Mouse (Mus musculus): ENCODE results near the gene Gm3233. TPM values are rescaled to one million over a fixed set of nuclear protein-coding genes. Genes with fewer than 3 reads are reported as not detected.
"Not testable (repeated sequence)": the region's sequence is repeated elsewhere in the genome, so short reads cannot be mapped to it uniquely, and the experiment has no call there.

The Gm3233 gene
- total and polyA plus RNA-seq, 3 experiments, result not detected

- TF ChIP-seq MAZ (IDR thresholded peaks at IDR 0.05; ENCODE audit: low read depth, low read length), result no peak
- TF ChIP-seq MYC (IDR thresholded peaks at IDR 0.05; ENCODE audit: low read depth, low read length), result no peak
- no peak for TF ChIP-seq JUND (IDR thresholded peaks at IDR 0.05; ENCODE audit: low read depth, low read length)
- TF ChIP-seq KAT2A (conservative IDR thresholded peaks at IDR 0.05; ENCODE audit: low read depth, low read length), result no peak
- no peak for TF ChIP-seq MAX (IDR thresholded peaks at IDR 0.05; ENCODE audit: low read length)
- TF ChIP-seq EP300 (IDR thresholded peaks at IDR 0.05; ENCODE audit: low read depth in 1 of 2, low read length in 2 of 2), result no peak
- no peak for TF ChIP-seq MXI1 (IDR thresholded peaks at IDR 0.05; ENCODE audit: low read depth, low read length)
- TF ChIP-seq SMC3 (IDR thresholded peaks at IDR 0.05; ENCODE audit: low read depth, low read length), result no peak
- TF ChIP-seq TAL1 (IDR thresholded peaks at IDR 0.05; ENCODE audit: low read length), result no peak
- no peak for TF ChIP-seq ZC3H11A (IDR thresholded peaks at IDR 0.05; ENCODE audit: low read depth, low read length)
- no peak for TF ChIP-seq NELFE (IDR thresholded peaks at IDR 0.05; ENCODE audit: low read depth, low read length)
- no peak for TF ChIP-seq GABPA (IDR thresholded peaks at IDR 0.05; ENCODE audit: low read depth, low read length)
- Histone ChIP-seq H3K27ac (ENCODE audit: control insufficient read depth, low read depth, low read length) (no peak within 1 kb of the TSS), H3K27me3 (ENCODE audit: control insufficient read depth in 1 of 2, insufficient read depth in 2 of 2, low read length in 2 of 2) (peaks cover 0 to under 1% of the 10 kb centered on the region in 2 experiments; a peak in 1 of 4 replicates), H3K9me3 (replicated peaks; ENCODE audit: insufficient read depth, low read length) (no peaks in the 10 kb centered on the region), H3K4me1 (ENCODE audit: control insufficient read depth in 1 of 2, insufficient read depth in 2 of 2, low read length in 2 of 2) (no peaks in the 10 kb centered on the region), H3K9ac (ENCODE audit: control insufficient read depth, low read depth, low read length, poor library complexity, severe bottlenecking) (no peak within 1 kb of the TSS), H3K36me3 (ENCODE audit: control insufficient read depth in 1 of 2, insufficient read depth in 2 of 2, low read length in 2 of 2) (no peaks in the 10 kb centered on the region), H3K4me3 (ENCODE audit: control insufficient read depth in 1 of 2, insufficient read depth in 1 of 2, low read depth in 2 of 2, low read length in 2 of 2) (no peak within 1 kb of the TSS), H3K79me2 (ENCODE audit: control insufficient read depth, insufficient read depth, low read length, poor library complexity) (no peaks in the 10 kb centered on the region)
- no peak for DNase-seq (ENCODE audit: low read depth, low spot score)
Observed at GRCm38 (mm10) chr10:77726186-77726585, 33.3 kb downstream of the Gm3233 start, which contains the start of gene Gm10100. Gene Gm10100, plus strand, starts transcription at chr10:77726486.

- TF ChIP-seq POLR2AphosphoS5 (IDR thresholded peaks at IDR 0.05; ENCODE audit: borderline replicate concordance, low read depth, low read length), result no peak
- peak; percentile 42 to 56 (median 42) for TF ChIP-seq CTCF (IDR thresholded peaks at IDR 0.05 in 2 of 3, conservative IDR thresholded peaks at IDR 0.05 in 1 of 3; ENCODE audit: control insufficient read depth in 1 of 3, insufficient read depth in 1 of 3, low read depth in 2 of 3, low read length in 3 of 3, poor library complexity in 1 of 3, severe bottlenecking in 1 of 3)
- no peak for TF ChIP-seq ELF1 (IDR thresholded peaks at IDR 0.05; ENCODE audit: low read depth, low read length)
- no peak for TF ChIP-seq USF2 (IDR thresholded peaks at IDR 0.05; ENCODE audit: borderline replicate concordance in 1 of 2, insufficient read depth in 1 of 2, low read depth in 1 of 2, low read length in 2 of 2)
- TF ChIP-seq MAZ (IDR thresholded peaks at IDR 0.05; ENCODE audit: low read depth, low read length), result no peak
- TF ChIP-seq SMC3 (IDR thresholded peaks at IDR 0.05; ENCODE audit: low read depth, low read length), result peak; percentile 34
- no peak for TF ChIP-seq MXI1 (IDR thresholded peaks at IDR 0.05; ENCODE audit: low read depth, low read length)
- no peak for TF ChIP-seq NELFE (IDR thresholded peaks at IDR 0.05; ENCODE audit: low read depth, low read length)
- TF ChIP-seq EP300 (IDR thresholded peaks at IDR 0.05; ENCODE audit: low read depth in 1 of 2, low read length in 2 of 2), result no peak
- no peak for TF ChIP-seq POLR2A (IDR thresholded peaks at IDR 0.05; ENCODE audit: control insufficient read depth in 1 of 2, insufficient read depth in 1 of 2, low read depth in 1 of 2, low read length in 2 of 2, poor library complexity in 1 of 2)
- no peak for TF ChIP-seq MEF2A (IDR thresholded peaks at IDR 0.05; ENCODE audit: extremely low read depth, insufficient replicate concordance, low read depth, low read length, poor library complexity, severe bottlenecking)
- TF ChIP-seq RAD21 (IDR thresholded peaks at IDR 0.05; ENCODE audit: low read depth, low read length), result peak; percentile 11
- no peak for TF ChIP-seq ZNF384 (IDR thresholded peaks at IDR 0.05; ENCODE audit: low read depth, low read length)
- H3K27ac ChIP-seq (ENCODE audit: control insufficient read depth, low read depth, low read length), result no peak overlapping the region
- H3K9me3 ChIP-seq (replicated peaks; ENCODE audit: insufficient read depth, low read length), result no peaks in the 10 kb centered on the region
- H3K4me3 ChIP-seq (ENCODE audit: control insufficient read depth in 1 of 2, insufficient read depth in 1 of 2, low read depth in 2 of 2, low read length in 2 of 2), result no peak overlapping the region
- H3K79me2 ChIP-seq (ENCODE audit: control insufficient read depth, insufficient read depth, low read length, poor library complexity), result no peaks in the 10 kb centered on the region
- H3K9ac ChIP-seq (ENCODE audit: control insufficient read depth, low read depth, low read length, poor library complexity, severe bottlenecking), result no peak overlapping the region
- H3K27me3 ChIP-seq (ENCODE audit: control insufficient read depth in 1 of 2, insufficient read depth in 2 of 2, low read length in 2 of 2), result no peaks in the 10 kb centered on the region
- H3K36me3 ChIP-seq (ENCODE audit: control insufficient read depth in 1 of 2, insufficient read depth in 2 of 2, low read length in 2 of 2), result no peaks in the 10 kb centered on the region
- peak; percentile 21 for DNase-seq (ENCODE audit: low read depth, low spot score)
- no peaks in the 10 kb centered on the region for H3K4me1 ChIP-seq (ENCODE audit: control insufficient read depth in 1 of 2, insufficient read depth in 2 of 2, low read length in 2 of 2)
Observed at GRCm38 (mm10) chr10:77724855-77725254, 34.6 kb downstream of the Gm3233 start.

- H3K36me3 ChIP-seq (ENCODE audit: control insufficient read depth in 1 of 2, insufficient read depth in 2 of 2, low read length in 2 of 2); H3K79me2 ChIP-seq (ENCODE audit: control insufficient read depth, insufficient read depth, low read length, poor library complexity); H3K4me1 ChIP-seq (ENCODE audit: control insufficient read depth in 1 of 2, insufficient read depth in 2 of 2, low read length in 2 of 2); H3K27ac ChIP-seq (ENCODE audit: control insufficient read depth, low read depth, low read length); H3K4me3 ChIP-seq (ENCODE audit: control insufficient read depth in 1 of 2, insufficient read depth in 1 of 2, low read depth in 2 of 2, low read length in 2 of 2); H3K9ac ChIP-seq (ENCODE audit: control insufficient read depth, low read depth, low read length, poor library complexity, severe bottlenecking); DNase-seq (ENCODE audit: low read depth, low spot score); H3K27me3 ChIP-seq (ENCODE audit: control insufficient read depth in 1 of 2, insufficient read depth in 2 of 2, low read length in 2 of 2); H3K9me3 ChIP-seq (replicated peaks; ENCODE audit: insufficient read depth, low read length): not testable (repeated sequence)
Observed at GRCm38 (mm10) chr10:77720299-77720698, 39.2 kb downstream of the Gm3233 start, which contains the start of gene Krtap12-1. Gene Krtap12-1, plus strand, starts transcription at chr10:77720599.

Measured in MEL (cell line).